Mouse (Mus musculus) embryo, embryonic 11.5 days (tissue): ENCODE data around the gene Fbxo41.
A peak's percentile ranks its signal among the peaks of the same experiment; 100 is the strongest.

Source experiments
- DNase-seq: peaks from one replicate; pipeline ENCODE4 v3.0.0-alpha.2; 2012; ENCODE audit warnings: low read depth, low spot score

Gene Fbxo41

DNA sequence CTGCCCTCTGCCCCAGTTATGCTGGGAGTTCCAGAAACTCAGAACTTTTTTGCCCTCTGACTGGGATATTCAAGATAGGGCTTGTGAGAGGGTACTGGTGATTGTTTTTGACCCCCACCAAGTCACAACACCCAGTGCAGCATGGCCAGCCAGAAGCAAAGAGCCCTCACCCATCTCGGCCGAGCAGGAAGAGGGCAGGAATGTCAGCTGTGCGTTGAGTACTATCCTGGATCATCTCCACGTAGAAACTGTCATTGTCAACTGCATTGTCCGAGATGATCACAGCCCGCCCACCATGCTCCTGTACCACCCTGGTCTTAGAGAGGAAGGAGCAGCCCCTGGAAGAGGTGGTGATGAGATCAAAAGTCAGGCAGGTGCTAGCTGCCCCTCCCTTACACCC, 55.4 kb downstream of the Fbxo41 start:
- DNase-seq = no peak

DNA sequence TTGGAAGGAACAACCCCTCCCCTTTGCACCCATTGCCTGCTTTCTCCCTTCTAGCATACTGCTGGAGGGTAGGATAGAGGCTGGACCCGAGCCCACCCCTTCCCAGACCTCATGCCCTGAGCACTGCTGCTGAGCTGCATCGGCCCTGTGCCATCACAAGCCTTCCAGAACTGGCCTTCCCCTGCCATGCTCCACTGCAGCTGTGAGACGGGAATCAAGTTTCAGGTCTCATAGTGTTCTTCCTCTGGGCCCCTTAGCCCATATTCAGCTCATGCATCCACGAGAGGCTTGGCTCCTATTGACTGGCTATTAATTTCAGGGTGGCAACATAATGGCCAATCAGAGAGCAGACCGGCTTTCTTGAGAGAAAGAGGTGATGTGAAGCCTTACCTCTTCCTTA, 57.5 kb downstream of the Fbxo41 start:
- no peak for DNase-seq

- DNase-seq = no peak
Measured at GRCm38 (mm10) chr6:85444266-85444965, 58.4 kb downstream of the Fbxo41 start.

DNA sequence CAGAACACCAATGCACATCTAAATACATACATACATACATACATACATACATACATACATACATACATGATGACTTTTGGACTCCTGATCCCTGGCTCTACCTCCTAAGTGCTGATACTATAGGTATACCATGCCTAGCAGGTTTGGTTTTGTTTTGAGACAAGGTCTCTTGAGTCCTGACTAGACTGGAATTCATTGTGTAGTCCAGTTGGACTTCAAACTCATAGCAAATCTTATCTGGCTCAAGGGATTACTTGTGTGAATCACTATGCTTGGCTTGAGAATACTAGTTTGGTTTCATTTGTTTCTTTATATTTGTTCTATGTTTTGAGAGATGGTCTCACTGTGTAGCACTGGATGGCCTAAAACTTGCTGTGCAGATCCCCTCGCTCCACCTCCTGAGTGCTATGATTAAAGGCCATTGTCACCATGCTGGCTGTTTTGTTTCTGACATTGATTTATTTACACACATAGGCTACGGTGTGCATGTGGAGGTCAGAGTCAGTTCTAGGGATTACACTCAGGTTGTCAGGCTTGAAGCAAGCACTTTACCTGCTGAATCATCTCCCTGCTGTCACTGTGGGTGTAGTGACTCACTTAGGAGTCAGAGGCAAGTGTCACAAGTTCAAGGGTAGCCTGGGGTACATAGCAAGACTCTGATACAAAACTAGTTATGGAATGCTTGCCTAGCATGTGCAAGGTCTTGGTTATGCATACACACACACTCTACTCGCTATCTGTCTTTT, 59.1 kb downstream of the Fbxo41 start:
- no peak for DNase-seq

DNA sequence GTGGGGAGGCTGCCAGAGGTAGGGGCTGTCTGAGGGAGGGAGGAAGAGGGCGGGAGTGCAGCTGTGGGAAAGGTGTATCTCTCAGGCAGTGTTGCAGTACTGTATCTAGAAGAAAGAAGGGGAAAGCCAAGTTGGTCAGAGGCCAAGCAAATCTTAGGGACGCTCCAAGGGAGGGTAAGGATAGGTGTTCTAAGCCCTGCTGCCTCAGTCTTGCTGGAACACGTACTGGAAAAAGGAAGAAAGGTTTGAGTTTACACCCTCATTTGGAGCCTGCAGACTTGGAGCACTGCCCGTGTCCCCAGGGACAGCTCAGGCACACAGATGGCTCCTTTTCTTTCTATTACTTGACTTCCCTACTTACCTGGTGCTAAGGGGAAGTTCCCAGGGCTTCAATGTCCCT, 61.7 kb downstream of the Fbxo41 start:
- DNase-seq = no peak

DNA sequence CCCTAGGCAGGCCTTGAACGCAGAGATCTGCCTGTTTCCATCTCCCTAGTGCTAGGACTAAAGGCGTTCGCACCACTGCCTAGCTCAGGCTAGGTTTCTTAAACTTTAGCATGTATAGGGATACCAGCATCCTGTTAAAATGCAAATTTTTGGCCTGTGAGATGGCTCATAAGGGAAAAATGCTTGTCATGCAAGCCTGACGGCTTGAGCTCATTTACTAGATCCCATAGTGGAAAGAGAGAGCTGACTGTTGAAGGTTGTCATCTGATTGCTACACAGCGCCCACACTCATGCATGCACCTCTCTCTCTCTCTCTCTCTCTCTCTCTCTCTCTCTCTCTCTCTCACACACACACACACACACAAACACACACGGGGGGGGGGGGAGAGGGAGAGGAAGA, 66.2 kb downstream of the Fbxo41 start:
- no peak for DNase-seq

- DNase-seq = no peak
Measured at GRCm38 (mm10) chr6:85436204-85436603, 66.6 kb downstream of the Fbxo41 start.

GRCm38 (mm10) chr6:85433865-85434264, 68.9 kb downstream of the Fbxo41 start:
- DNase-seq = no peak

DNA sequence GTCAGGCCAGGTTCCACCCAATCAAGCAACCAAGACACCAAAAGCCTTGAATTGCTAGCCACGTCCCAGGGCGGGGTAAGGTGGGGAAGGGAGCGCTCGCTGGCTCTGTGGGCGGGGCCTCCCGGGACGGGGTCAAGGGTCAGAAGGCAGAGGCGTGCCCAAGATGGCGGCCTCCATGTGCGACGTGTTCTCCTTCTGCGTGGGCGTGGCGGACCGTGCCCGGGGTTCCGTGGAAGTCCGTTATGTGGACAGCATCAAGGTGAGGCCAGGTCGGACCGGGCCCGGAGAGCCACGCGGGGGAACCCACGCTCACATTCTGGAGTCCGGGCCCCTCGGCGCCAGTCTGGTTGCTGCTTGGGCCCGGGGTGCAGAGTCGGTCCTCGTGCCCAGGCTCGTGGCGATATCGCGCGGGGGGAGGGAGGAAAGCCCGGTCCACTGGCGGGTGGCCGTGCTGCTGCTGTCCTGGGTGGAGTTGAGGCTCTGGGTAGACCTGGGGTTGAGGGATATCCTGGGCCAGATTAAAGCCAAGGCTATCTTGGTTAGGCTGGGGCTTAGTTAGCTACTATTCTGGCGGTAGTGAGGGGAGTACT, 70.9 kb downstream of the Fbxo41 start, which contains the start of gene Smyd5:
Gene Smyd5, plus strand, starts transcription at position 148 of the 590 bp plus-strand sequence.
- peak; percentile 81 for DNase-seq

GRCm38 (mm10) chr6:85431274-85431841, 71.4 kb downstream of the Fbxo41 start:
- DNase-seq = no peak

DNA sequence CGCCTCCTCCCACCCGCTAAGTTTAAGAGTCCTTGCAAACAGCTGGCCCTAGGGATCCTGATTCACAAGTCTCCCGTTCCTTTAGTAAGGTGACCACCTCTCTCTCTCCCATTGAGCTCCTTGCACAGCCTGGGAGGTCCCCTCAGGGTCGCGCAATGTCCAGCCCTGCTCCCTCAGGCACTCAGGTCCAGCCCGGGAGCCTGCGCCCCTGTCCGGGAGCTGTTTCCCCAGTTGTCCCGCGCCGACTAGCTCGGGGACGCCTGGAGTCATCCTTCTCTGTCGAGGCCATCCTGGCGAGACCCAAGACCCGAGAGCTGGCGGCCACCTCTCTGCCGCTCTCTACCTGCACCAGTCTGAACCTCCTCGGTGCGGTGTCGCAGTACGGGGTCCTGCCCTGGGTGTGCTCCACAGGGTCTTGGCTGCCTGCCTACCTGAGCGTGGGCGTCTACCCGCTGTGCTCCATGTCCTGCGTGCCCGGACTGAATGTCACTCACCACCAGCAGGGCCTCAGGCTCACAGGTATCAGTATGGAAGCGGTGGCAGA, 78.9 kb downstream of the Fbxo41 start, which contains the start of gene Noto:
Gene Noto, plus strand, starts transcription at position 51 of the 544 bp plus-strand sequence.
- no peak for DNase-seq
